Mouse (Mus musculus): Measurements from ENCODE around the gene Mrpl51.

- TF ChIP-seq CTCF (IDR thresholded peaks at IDR 0.05; ENCODE audit: low read depth, low read length) (no peak), POLR2A (IDR thresholded peaks at IDR 0.05; ENCODE audit: borderline replicate concordance, low read depth, low read length) (no peak)
Observed at GRCm38 (mm10) chr6:125158944-125159492, 32.6 kb upstream of the Mrpl51 start.
